Mouse (Mus musculus) forebrain, embryonic 14.5 days (tissue): ENCODE measurements around the gene Gm45062. TPM values are rescaled to one million over a fixed set of nuclear protein-coding genes. Genes with fewer than 3 reads are reported as not detected.

Experiments
- ATAC-seq: fragments of 200-750 bp; cut with Nextera tagmentation; 2 replicates; pipeline ENCODE4 v1.8.0; 2017; ENCODE audit warnings: mild to moderate bottlenecking, moderate library complexity
- DNase-seq: peaks from one replicate; pipeline ENCODE4 v3.0.0-alpha.2; 2015; ENCODE audit warnings: low spot score
- H3K27ac ChIP-seq: fragments of 300-500 bp; sonication (generic); 2 replicates; pipeline ENCODE4 v1.5.1; 2014; ENCODE audit warnings: low read depth, mild to moderate bottlenecking, control low read depth, low read length, moderate library complexity
- H3K27me3 ChIP-seq: fragments of 300-500 bp; sonication (generic); replicated peaks from 2 replicates; pipeline ENCODE4 v1.6.1; 2014; ENCODE audit warnings: low read length, control low read depth, mixed read lengths; ENCODE audit not compliant: control insufficient read depth, insufficient read depth
- H3K36me3 ChIP-seq: fragments of 300-500 bp; sonication (generic); 2 replicates; pipeline ENCODE4 v1.6.1; 2014; ENCODE audit warnings: low read length, control low read depth; ENCODE audit not compliant: control insufficient read depth, insufficient read depth
- H3K4me1 ChIP-seq: fragments of 300-500 bp; sonication (generic); 2 replicates; pipeline ENCODE4 v1.6.1; 2014; ENCODE audit warnings: antibody characterized with exemption, low read length, control low read depth; ENCODE audit not compliant: control insufficient read depth, insufficient read depth
- H3K4me2 ChIP-seq: fragments of 300-500 bp; sonication (generic); 2 replicates; pipeline ENCODE4 v1.6.1; 2014; ENCODE audit warnings: mild to moderate bottlenecking, control low read depth, low read length
- H3K4me3 ChIP-seq: fragments of 300-500 bp; sonication (generic); 2 replicates; pipeline ENCODE4 v1.5.1; 2014; ENCODE audit warnings: low read depth, low read length, control low read depth
- H3K9ac ChIP-seq: fragments of 300-500 bp; sonication (generic); 2 replicates; pipeline ENCODE4 v1.6.1; 2014; ENCODE audit warnings: mild to moderate bottlenecking, low read length, control low read depth, moderate library complexity
- H3K9me3 ChIP-seq: fragments of 300-500 bp; sonication (generic); replicated peaks from 2 replicates; pipeline ENCODE4 v1.6.1; 2016; ENCODE audit warnings: low read length, control low read depth, mixed read lengths; ENCODE audit not compliant: control insufficient read depth
- WGBS: fragments of 180-500 bp; shearing (Covaris S2); extraction: QIAGEN DNeasy Blood & Tissue Kit; methylation state at CpG from one replicate; pipeline ENCODE4 v1.1.7; 2014; 5-methylcytosine and 5-hydroxymethylcytosine counted together
- polyA plus RNA-seq: library from polyadenylated mRNA; unstranded; fragments of >200 nt; fragmentation: Nextera tagmentation; extraction: Ambion mirVana; gene quantifications from 2 replicates; pipeline ENCODE4 v1.2.1, GENCODE M21; 2014

The Gm45062 gene
- polyA plus RNA-seq, 1 experiment from 2014 or later, result 14.3 TPM

- Histone ChIP-seq H3K4me2 (no peak overlapping the region), H3K4me1 (no peaks in the 10 kb centered on the region), H3K27me3 (no peaks in the 10 kb centered on the region), H3K27ac (no peak overlapping the region), H3K36me3 (no peaks in the 10 kb centered on the region), H3K4me3 (no peak overlapping the region), H3K9me3 (no peaks in the 10 kb centered on the region), H3K9ac (no peak overlapping the region)
- no peak for DNase-seq
- WGBS, result 91% methylated on average over 8 of the region's 8 CpGs
- no peak for ATAC-seq
Observed at GRCm38 (mm10) chr6:8628226-8628625, 369.0 kb downstream of the Gm45062 start.

- DNase-seq (no peak), ATAC-seq (no peak)
- 91% methylated on average over 7 of the region's 7 CpGs for WGBS
- H3K9ac ChIP-seq, result no peak overlapping the region
- no peaks in the 10 kb centered on the region for H3K4me1 ChIP-seq
- H3K4me2 ChIP-seq, result no peak overlapping the region
- H3K36me3 ChIP-seq, result no peaks in the 10 kb centered on the region
- H3K27ac ChIP-seq, result no peak overlapping the region
- H3K27me3 ChIP-seq, result no peaks in the 10 kb centered on the region
- no peaks in the 10 kb centered on the region for H3K9me3 ChIP-seq
- no peak overlapping the region for H3K4me3 ChIP-seq
Observed at GRCm38 (mm10) chr6:8628715-8629267, 369.5 kb downstream of the Gm45062 start.

GRCm38 (mm10) chr6:8630531-8630930, 371.3 kb downstream of the Gm45062 start:
- H3K9me3 ChIP-seq, result no peaks in the 10 kb centered on the region
- no peaks in the 10 kb centered on the region for H3K27me3 ChIP-seq
- H3K4me1 ChIP-seq, result no peaks in the 10 kb centered on the region
- ATAC-seq (no peak), DNase-seq (no peak)
- H3K9ac ChIP-seq, result no peak overlapping the region
- H3K27ac ChIP-seq, result no peak overlapping the region
- H3K4me2 ChIP-seq, result no peak overlapping the region
- no peak overlapping the region for H3K4me3 ChIP-seq
- 86% methylated on average over 7 of the region's 7 CpGs for WGBS
- H3K36me3 ChIP-seq, result no peaks in the 10 kb centered on the region

GRCm38 (mm10) chr6:8631362-8631761, 372.1 kb downstream of the Gm45062 start:
- DNase-seq (no peak), ATAC-seq (no peak)
- Histone ChIP-seq H3K36me3 (no peaks in the 10 kb centered on the region), H3K27ac (no peak overlapping the region), H3K4me1 (no peaks in the 10 kb centered on the region), H3K4me2 (no peak overlapping the region), H3K4me3 (no peak overlapping the region), H3K27me3 (no peaks in the 10 kb centered on the region), H3K9ac (no peak overlapping the region), H3K9me3 (no peaks in the 10 kb centered on the region)
- 86% methylated on average over 8 of the region's 8 CpGs for WGBS

- no peaks in the 10 kb centered on the region for H3K36me3 ChIP-seq
- DNase-seq, result no peak
- H3K27me3 ChIP-seq, result no peaks in the 10 kb centered on the region
- no peak for ATAC-seq
- no peak overlapping the region for H3K4me3 ChIP-seq
- H3K4me2 ChIP-seq, result no peak overlapping the region
- 87% methylated on average over 5 of the region's 5 CpGs for WGBS
- no peak overlapping the region for H3K27ac ChIP-seq
- no peaks in the 10 kb centered on the region for H3K9me3 ChIP-seq
- H3K9ac ChIP-seq, result no peak overlapping the region
- H3K4me1 ChIP-seq, result no peaks in the 10 kb centered on the region
Observed at GRCm38 (mm10) chr6:8631986-8632632, 372.9 kb downstream of the Gm45062 start.

- no peak for DNase-seq
- WGBS, result 94% methylated on average over 4 of the region's 4 CpGs
- Histone ChIP-seq H3K9ac (no peak overlapping the region), H3K36me3 (no peaks in the 10 kb centered on the region), H3K9me3 (no peaks in the 10 kb centered on the region), H3K4me2 (no peak overlapping the region), H3K27me3 (no peaks in the 10 kb centered on the region), H3K27ac (no peak overlapping the region), H3K4me1 (no peaks in the 10 kb centered on the region), H3K4me3 (no peak overlapping the region)
- no peak for ATAC-seq
Observed at GRCm38 (mm10) chr6:8632701-8633100, 373.5 kb downstream of the Gm45062 start.

GRCm38 (mm10) chr6:8638122-8638521, 378.9 kb downstream of the Gm45062 start:
- WGBS, result 87% methylated on average over 4 of the region's 4 CpGs
- H3K9ac ChIP-seq, result no peak overlapping the region
- H3K4me2 ChIP-seq, result no peak overlapping the region
- H3K27ac ChIP-seq, result no peak overlapping the region
- DNase-seq (no peak), ATAC-seq (no peak)
- H3K27me3 ChIP-seq, result no peaks in the 10 kb centered on the region
- H3K4me3 ChIP-seq, result no peak overlapping the region
- no peaks in the 10 kb centered on the region for H3K9me3 ChIP-seq
- H3K4me1 ChIP-seq, result no peaks in the 10 kb centered on the region
- no peaks in the 10 kb centered on the region for H3K36me3 ChIP-seq

GRCm38 (mm10) chr6:8638899-8639298, 379.6 kb downstream of the Gm45062 start:
- Histone ChIP-seq H3K36me3 (no peaks in the 10 kb centered on the region), H3K27ac (no peak overlapping the region), H3K4me3 (no peak overlapping the region), H3K4me2 (no peak overlapping the region), H3K4me1 (no peaks in the 10 kb centered on the region), H3K27me3 (no peaks in the 10 kb centered on the region), H3K9me3 (no peaks in the 10 kb centered on the region), H3K9ac (no peak overlapping the region)
- ATAC-seq (no peak), DNase-seq (no peak)
- WGBS, result 85% methylated on average over 4 of the region's 4 CpGs

GRCm38 (mm10) chr6:8639526-8639925, 380.3 kb downstream of the Gm45062 start:
- Histone ChIP-seq H3K4me2 (no peak overlapping the region), H3K4me1 (no peaks in the 10 kb centered on the region), H3K27me3 (no peaks in the 10 kb centered on the region), H3K27ac (no peak overlapping the region), H3K9ac (no peak overlapping the region), H3K9me3 (no peaks in the 10 kb centered on the region), H3K4me3 (no peak overlapping the region), H3K36me3 (no peaks in the 10 kb centered on the region)
- 82% methylated on average over 2 of the region's 2 CpGs for WGBS
- DNase-seq (no peak), ATAC-seq (no peak)
